Mouse (Mus musculus) left cerebral cortex, adult 11 months (tissue): ENCODE data around the gene Usp7.
A peak's percentile ranks its signal among the peaks of the same experiment; 100 is the strongest.
"Not testable (repeated sequence)": the region's sequence is repeated elsewhere in the genome, so short reads cannot be mapped to it uniquely, and the experiment has no call there.

Source experiments
- DNase-seq: peaks from one replicate; pipeline ENCODE4 v3.0.0; 2022; ENCODE audit warnings: low spot score

The Usp7 gene

DNA sequence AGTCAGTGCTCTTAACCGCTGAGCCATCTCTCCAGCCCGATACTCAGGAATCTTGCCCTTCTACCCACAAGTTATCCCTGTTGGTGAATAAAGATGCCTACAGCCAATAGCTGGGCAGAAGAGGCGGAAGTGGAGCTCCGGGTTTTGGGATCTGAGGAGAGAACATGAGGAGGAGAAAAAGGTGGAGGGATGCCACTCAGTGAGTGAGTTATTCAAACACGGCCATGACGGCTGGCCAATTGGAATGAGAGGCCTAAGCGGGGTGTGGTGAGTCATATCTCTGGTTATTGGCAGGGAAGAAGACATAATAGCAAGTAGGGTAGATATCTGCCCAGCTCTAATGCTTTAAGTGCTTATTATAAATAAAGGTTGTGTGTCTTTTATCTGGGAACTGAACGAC is 43.2 kb downstream of the Usp7 start:
- DNase-seq: no peak

DNA sequence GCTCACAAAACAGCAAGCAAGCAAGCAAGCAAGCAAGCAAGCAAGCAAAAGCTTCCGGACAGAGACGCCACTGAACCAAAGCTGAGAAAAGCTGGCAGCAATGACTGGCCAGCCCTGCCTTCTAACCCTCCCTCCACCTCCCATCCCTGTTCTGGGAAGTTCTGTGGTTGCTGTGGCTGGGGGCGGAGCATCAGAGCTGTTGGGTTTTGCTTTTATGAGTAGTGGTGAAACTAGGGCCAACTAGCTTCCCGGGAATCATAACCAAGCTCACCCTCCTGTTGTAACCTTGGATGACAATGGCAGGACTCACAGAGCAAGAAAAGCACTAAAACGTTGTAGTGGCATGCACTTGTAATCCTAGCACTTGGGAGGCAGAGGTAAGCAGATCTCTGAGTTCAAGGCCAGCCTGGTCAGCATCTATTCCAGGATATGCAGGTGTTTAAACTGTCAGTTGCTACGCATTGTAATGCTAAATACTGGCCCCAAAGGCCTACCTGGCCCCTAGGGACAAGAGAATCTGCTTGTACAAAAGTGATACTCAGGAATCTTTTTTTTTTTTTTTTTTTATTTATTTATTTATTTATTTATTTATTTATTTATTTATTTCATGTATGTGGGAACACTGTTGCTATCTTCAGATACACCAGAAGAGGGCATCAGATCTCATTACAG is 43.8 kb downstream of the Usp7 start:
- DNase-seq: no peak

DNA sequence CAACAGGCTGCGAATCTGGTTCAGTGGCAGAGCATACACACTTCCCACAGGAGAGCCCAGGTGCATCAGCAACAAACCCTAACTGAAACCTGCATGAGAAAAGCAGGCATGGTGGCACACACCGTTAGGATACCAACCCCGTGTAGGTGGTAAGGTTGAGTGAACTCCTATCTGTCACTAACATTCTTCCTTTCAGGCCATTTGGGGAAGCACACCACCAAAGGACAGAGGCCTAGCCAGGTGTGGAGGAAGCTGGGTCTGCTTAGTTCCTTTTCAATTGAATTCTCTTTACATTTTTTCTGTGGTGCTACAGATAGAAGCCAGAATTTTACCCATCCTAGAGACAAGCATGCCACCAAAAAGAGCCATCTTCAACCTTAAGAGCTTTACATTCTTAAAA is 44.3 kb downstream of the Usp7 start:
- no peak for DNase-seq

DNA sequence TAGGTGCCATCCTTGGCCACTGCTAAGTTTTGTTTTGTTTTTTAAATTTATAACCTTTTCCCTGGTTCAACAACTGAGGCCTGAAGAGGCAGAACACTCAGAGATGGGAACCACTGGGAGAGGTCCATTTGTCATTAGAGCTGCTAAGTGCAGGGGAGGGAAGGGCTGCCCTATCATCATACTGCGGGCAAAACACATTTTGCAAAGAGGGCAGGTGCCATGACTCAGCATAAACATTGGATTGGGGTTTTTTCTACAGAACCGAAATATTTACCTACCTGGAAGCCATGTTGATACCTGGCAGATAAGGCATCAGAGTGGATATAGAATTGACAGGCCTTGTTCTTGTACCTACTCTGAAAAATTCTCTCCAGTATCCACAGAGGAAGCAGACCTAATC is 45.6 kb downstream of the Usp7 start:
- DNase-seq: no peak

DNA sequence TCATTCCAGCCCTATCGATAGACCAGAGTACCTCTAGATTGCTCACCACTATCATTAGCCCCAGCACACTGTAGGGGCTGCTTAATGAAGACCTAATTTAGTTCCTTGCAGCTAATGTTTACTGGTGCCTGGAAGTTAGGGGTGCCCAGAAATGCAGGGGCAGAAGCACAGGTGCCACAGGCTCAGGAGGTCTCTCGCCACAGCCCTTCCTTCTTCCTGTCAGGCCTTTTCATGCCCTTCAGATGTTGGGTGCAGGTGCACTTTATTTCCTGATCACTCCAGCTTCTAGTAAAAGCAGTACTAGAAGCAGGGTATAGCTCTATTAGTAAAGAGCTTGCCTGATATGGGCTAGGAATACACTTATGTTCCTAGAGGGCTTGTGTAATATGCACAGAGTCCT is 46.4 kb downstream of the Usp7 start:
- no peak for DNase-seq

DNA sequence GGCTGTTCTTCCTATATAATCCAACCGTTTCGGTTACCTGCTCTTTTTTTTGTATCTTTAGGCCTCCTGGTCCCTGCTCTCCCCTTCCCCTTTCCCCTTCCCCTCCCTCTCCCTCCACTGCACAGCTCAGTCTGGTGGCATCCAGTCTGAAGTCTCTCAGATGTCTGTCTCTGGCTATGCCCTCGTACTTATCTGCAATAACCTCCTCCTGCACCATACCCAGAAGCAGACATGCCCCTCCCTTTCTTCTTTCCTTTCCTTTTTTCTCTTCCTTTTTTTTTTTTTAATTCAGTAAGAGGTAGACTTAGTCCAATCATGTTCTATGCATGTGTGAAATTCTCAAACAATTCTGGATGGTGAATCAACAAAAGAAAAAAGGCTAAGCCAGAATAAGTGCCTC is 48.1 kb downstream of the Usp7 start:
- no peak for DNase-seq

DNA sequence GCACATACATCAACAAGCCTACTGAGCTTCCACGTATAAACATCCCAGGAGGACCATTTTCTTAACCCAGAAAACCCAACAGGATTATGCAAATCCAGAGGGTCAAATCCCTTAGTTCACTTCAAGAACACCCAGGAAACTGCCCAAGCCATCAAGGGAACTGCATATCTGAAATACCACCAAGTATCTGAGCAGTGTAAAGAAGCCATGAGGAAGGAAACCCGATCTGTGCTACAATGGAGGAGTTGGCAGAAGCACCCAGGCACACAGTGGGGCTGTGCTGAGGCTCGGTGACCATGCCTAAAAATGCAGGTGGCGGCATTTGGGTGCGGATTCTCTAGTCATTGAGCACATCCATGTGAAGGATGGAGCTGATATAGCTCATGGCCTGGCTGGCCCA is 50.4 kb downstream of the Usp7 start:
- no peak for DNase-seq

DNA sequence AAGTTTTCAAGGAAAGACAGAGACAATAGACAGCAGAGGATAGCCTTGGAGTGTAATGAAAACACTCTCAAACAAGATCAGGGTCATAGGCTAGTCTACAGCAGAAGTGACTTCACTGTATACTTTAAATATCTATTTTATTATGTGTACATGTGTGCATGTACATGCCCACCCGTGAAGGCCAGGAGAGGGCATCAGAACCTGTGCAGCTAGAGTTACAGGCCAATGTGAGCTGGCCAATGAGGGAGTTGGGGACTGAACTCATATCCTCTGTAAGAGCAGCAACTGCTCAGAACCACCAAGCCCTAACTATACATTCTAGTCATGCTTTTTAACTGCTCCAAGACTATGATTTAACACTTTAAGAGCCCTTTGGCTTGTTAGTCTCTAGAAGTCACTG is 51.0 kb downstream of the Usp7 start:
- no peak for DNase-seq

DNA sequence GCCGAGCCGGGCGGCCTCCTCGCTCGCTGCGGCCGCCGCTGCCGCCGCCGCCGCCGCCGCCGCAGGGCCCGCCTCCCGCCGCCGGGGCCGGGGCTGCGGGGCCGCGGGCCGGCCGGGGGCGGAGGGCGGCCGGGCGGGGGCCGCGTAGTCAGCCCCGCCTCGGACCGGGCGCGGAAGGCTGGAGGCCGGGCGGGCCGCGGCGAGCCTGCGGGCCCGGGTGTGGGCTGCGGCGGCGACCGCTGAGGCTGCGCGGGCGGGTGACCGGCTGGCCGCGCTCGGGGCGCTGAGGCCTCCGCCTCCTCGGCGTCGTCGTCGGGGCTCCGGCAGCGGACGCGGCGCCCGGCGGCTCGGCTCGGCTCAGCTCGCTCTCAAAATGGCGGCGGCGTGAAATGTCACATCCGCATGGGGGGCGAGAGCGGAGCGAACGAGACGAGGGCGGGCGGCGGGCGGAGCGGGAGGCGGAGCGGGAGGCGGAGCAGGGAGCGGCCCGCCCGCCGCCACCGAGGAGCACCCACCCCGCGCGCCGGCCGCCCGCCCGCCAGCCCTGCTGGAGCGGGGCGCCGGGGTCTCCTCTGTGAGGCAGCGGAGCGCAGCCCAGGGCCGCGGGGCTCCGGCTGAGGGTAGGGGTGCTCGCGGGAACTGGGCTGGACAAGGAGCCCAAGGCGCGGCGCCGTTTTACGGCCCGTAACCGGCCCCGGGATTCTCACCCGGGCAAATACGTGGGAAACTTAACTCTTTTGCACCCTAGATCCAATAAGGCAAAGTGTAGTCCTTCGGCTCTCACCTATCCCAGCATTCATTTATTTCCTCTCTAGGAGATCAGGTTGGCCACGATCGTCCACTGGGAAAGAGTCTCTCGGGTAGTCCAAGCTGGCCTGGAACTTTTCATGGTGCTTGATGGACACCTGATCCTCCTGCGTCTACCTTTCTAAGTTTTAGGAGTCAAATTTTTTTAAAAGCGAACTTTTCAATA is 53.3 kb downstream of the Usp7 start:
- DNase-seq: peak; percentile 69

DNA sequence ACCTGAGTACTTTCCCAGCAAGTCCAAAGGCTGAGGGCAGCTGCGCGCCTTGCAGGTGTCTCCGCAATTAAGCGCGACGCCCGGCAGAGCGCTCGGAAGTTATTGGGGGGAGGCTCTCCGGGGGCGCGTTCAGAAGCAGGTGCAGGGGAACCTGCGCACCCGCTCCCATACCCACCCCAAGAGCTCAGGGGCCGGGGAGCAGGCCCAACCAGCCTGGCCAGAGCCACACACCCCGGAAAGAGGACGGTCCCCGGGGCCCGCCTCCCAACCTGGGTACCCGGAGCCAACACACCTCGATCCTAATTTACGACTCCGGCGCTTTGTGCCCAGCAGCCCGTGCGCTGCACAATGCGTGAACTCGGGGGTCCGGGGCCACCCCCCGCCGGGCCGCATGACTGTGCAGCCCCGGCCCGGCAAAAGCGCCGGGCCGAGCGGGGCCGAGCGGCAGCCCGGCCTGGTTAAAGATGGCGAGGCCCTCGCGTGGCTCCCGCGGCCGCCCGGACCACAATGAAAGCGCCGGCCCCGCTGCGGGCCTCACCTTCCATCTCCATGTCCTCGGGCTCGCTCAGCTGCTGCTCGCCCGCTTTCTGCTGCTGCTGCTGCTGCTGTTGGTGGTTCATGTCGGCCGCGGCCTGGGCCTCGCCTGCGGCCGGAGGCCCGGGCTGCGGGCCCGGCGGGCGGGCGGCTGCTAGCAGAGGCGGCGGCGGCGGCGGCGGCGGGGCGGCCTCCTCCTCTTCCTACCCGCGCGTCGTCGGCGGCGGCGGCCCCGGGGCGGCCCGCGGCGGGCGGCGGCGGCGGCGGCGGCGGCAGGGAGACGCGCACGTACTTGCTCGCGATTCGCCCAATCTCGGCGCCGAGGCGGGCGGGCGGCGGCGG is 54.2 kb downstream of the Usp7 start:
- DNase-seq: no peak

DNA sequence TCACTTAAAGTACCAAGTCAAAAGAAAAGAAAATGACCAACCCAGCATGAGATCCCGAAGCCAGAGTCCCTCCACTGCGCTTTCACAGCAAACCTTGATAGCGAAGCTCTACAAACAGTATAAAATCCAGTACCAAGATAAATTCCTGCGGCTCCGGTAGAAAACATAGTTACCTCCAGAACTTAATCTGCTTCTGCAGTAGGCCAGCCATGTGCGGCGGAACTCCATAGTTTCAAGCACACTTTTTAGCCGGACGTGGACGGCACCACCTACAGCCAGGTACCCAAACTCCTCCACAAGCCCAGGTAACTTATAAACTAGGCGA is 54.8 kb downstream of the Usp7 start:
- no peak for DNase-seq

DNA sequence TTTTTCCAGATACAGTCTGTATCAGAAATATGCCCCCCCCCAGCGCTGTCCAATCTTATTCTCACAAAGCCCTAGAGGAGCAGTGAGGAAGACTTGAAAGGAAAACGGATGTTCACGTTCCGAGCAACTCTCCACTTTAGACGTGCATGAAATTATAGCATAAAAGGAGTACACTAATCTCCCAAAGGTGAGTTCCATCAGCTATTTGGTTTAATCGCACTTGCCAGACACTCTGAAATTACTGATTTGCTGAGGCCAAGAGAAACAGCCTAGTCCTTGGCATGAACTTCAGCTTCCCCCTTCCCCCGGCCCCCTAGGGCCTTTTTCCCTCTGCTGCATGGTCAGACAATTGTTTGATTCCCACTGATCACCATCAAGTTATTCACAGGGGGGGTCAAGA is 55.4 kb downstream of the Usp7 start:
- no peak for DNase-seq

DNA sequence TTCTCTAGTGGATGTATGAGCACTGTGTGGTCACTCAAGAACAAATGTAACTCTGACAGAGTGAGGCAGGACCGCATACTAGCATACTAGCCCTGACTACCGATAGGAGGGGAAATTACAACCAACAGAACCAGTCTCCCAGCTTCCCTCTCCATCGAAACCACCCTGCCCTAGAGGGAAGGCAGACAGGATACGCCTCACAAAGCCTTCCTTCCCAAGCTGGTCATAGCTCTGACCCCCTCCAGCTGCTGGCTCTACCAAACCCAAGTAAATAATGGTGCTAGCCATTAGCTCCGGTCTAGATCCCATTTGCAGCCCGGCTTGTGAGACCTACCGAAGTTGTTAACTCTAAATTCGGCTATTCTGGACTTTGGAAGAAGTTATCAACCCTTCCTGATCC is 56.1 kb downstream of the Usp7 start:
- no peak for DNase-seq

DNA sequence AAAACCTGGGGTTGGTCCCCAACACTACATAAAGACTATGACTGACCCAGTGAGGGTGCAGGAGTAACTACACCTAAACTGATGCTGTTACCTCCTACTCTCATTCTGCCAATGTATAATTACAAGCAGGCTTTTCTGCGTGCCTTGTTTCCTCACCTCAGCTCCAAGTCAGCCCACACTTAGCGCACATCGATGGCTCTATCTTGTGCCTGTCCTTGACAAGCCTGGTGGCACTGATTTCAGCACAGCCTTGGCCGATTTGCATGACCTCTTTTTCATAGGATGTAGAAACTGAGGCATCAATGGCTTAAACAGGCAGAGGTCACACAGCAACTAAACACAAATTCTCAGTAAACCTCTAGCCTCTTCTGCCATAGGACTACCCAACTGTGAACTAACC is 57.4 kb downstream of the Usp7 start:
- no peak for DNase-seq

DNA sequence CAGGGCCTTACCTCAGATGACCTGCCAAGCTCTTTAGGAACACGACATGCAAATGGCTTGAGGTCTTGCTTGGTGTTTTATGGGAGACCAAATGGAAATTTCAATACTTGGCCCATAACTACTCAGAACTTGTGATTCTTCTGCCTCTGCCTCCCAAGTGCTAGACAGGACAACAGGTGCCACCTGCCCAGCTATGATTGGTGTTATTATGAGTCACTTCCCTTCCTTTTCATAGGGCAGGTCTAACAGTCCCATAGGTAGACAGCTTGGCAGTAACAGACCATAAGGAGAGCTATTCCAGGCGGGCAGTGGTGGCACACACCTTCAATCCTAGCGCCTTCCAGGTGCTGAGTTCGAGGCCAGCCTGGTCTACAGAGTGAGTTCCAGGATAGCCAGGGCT is 58.5 kb downstream of the Usp7 start:
- no peak for DNase-seq

DNA sequence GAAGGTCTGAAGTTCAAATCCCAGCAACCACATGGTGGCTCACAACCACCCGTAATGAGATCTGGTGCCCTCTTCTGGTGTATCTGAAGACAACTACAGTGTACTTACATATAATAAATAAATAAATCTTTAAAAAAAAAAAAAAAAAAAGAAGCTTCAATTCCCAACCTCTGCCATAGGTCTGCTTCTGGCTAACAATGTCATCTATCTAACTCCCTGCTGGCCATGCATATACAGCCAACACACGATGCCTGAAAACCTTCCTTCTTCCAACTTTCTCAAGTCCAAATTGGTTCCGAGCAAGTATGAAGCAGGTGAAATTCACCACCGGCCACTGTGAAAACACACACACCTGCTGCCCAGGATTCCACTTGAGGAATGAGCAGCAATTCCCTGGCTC is 59.7 kb downstream of the Usp7 start:
- not testable (repeated sequence) for DNase-seq

DNA sequence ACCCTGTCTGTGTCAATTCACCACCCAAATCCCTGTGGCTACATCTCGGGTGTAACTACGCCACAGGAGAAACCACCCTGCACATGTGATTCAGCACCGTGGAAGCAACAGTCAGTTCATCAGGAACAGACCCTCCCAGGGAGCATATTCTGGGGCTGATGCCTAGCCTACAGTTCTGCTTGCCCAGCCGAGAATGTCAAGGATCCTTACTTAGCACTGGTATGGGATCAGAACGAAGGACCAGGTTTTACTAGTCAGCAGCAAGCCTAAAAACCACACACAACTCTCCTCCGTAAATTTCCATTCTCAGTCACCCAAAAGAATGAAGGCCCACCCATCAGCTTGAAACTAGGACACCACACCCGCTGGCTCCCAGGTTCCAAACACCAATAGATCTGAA is 60.5 kb downstream of the Usp7 start:
- DNase-seq: no peak

DNA sequence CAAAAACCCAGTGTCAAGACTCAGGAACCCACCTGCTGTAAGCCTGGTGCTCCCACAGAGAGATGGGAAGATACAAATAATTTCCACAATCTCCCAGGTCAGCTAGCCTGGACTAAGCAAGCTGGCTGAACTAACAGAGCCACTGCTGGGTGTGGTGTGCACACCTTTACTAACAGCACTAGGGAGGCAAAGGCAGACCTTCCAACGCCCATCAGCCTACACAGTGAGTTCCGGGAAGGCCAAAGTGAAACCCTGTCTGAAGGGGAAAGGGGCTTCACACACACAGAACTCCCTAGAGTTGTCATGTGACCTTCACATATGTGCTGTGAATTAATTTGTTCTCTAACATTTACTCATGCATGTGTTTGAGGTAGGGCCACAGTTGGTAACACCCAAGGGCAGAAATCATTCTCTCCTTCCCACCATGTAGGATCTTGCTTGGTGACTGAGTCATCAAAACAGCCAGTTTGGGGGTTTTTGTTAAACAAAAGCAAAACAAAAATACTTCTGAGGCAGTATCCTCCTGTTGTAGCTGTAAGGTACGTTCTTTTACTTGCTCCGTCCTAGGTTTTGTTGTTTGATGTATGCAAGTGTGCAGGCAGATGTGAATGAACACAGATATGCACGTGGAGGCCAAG is 63.9 kb downstream of the Usp7 start:
- no peak for DNase-seq

DNA sequence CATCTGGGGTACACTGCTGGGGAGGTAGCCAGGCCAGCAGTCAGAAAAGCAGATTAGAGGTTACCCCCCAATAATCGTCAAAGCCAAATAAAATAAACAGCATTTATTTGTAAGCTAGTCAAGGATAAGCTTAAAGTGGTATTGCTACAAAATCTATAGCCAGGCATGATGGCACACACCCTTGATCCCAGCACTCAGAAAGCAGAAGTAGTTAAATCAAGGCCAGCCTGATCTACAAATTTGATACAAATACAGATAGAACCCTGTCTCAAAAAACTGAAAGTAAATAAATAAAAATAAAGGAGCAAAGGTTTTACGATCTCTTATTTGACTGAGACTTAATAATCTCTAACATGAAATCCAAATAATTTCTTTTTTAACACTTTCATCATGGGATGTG is 66.3 kb downstream of the Usp7 start:
- DNase-seq: no peak

DNA sequence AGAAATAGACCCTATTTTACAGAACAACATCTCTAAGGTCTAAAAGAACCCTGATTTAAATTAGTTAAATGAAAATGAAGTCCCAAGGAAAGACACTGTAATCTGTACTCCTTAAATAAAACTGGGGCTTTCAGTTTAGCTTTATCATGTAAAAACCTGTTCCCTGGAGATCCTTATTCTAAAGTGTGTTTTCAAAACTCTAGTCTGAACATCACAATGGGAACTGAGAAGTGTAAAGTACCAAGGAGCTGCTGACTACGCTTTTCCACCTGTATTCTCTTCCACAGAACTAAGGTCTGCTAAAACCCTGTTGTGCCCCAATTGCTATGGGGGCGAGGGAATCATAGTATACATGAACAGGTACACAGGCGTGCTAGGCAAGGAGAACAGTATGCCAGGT is 68.1 kb downstream of the Usp7 start:
- no peak for DNase-seq

DNA sequence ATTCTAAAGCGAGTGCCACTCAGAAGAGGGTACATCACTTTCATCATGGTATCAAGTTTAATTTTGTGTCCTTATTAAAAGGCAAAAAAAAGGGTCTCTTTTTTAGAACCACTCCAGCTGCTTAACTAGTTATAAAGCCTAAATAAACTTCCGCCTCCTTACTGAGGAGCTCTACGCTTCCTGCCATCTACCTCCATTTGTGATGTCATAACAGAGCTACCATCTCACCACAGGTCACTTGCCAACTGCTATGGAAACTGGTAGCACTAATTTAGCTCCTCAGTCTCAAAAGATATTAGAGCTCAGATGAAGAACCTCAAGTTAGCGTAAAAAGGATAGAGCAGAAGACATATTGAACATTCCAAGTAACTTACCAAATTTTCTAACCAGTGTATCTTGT is 71.7 kb downstream of the Usp7 start:
- no peak for DNase-seq

DNA sequence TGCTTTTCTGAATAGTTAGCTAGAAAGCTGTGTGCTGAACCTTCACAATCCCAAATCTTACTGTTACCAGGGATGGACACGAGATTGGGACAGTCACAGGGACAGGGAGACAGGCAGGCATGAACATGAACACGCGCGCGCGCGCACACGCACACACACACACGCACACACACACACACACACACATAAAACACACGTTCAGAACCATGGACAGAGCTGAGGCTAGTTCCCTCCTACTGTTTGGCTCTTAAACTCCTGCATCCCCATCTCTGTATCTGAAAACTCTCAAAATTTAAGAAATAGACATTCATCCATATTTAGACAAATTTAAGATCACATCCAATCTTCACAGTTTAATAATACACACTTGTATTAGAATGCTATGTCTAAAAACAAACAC is 74.4 kb downstream of the Usp7 start:
- no peak for DNase-seq
